Mouse (Mus musculus) kidney, embryonic 15.5 days (tissue): ENCODE data around the gene Nkiras1. TPM values are rescaled to one million over a fixed set of nuclear protein-coding genes. Genes with fewer than 3 reads are reported as not detected.

Experiments used
- ATAC-seq: fragments of 200-750 bp; cut with Nextera tagmentation; replicated peaks from 2 replicates; pipeline ENCODE4 v1.8.0; 2017; ENCODE audit warnings: moderate TSS enrichment; ENCODE audit not compliant: low FRiP score
- H3K27ac ChIP-seq: fragments of 300-500 bp; sonication (generic); 2 replicates; pipeline ENCODE4 v1.5.1; 2015; ENCODE audit warnings: mild to moderate bottlenecking, inconsistent platforms
- H3K27me3 ChIP-seq: fragments of 300-500 bp; sonication (generic); 2 replicates; pipeline ENCODE4 v1.6.1; 2015; ENCODE audit warnings: inconsistent platforms
- H3K36me3 ChIP-seq: fragments of 300-500 bp; sonication (generic); 2 replicates; pipeline ENCODE4 v1.6.1; 2015; ENCODE audit warnings: inconsistent platforms
- H3K4me1 ChIP-seq: fragments of 300-500 bp; sonication (generic); 2 replicates; pipeline ENCODE4 v1.6.1; 2015; ENCODE audit warnings: inconsistent platforms
- H3K4me2 ChIP-seq: fragments of 300-500 bp; sonication (generic); 2 replicates; pipeline ENCODE4 v1.6.1; 2015; ENCODE audit warnings: moderate library complexity, mild to moderate bottlenecking, inconsistent platforms
- H3K4me3 ChIP-seq: fragments of 300-500 bp; sonication (generic); replicated peaks from 2 replicates; pipeline ENCODE4 v1.5.1; 2015; ENCODE audit warnings: mild to moderate bottlenecking, inconsistent platforms
- H3K9ac ChIP-seq: fragments of 300-500 bp; sonication (generic); 2 replicates; pipeline ENCODE4 v1.6.1; 2015; ENCODE audit warnings: mild to moderate bottlenecking, inconsistent platforms
- H3K9me3 ChIP-seq: fragments of 300-500 bp; sonication (generic); replicated peaks from 2 replicates; pipeline ENCODE4 v1.6.1; 2016; ENCODE audit warnings: inconsistent platforms
- WGBS: fragments of 180-500 bp; shearing (Covaris S2); methylation state at CpG from one replicate; pipeline ENCODE4 v1.1.7; 2015; ENCODE audit warnings: mixed read lengths; 5-methylcytosine and 5-hydroxymethylcytosine counted together
- polyA plus RNA-seq: library from polyadenylated mRNA; unstranded; fragments of >200 nt; fragmentation: Nextera tagmentation; extraction: Ambion mirVana; gene quantifications from 2 replicates; pipeline ENCODE4 v1.2.1, GENCODE M21; 2015

The Nkiras1 gene
- polyA plus RNA-seq, 1 experiment from 2014 or later: 17.6 TPM

GRCm38 (mm10) chr14:18286441-18286840, 15.5 kb downstream of the Nkiras1 start:
- 92% methylated on average over 2 of the region's 2 CpGs for WGBS
- no peak overlapping the region for H3K9ac ChIP-seq
- H3K4me3 ChIP-seq: no peak overlapping the region
- no peaks in the 10 kb centered on the region for H3K4me1 ChIP-seq
- H3K4me2 ChIP-seq: no peak overlapping the region
- no peak overlapping the region for H3K27ac ChIP-seq
- no peaks in the 10 kb centered on the region for H3K9me3 ChIP-seq
- peaks cover 26% of the 10 kb centered on the region for H3K36me3 ChIP-seq
- no peaks in the 10 kb centered on the region for H3K27me3 ChIP-seq
- ATAC-seq: no peak

GRCm38 (mm10) chr14:18287391-18287790, 16.5 kb downstream of the Nkiras1 start:
- no peaks in the 10 kb centered on the region for H3K4me1 ChIP-seq
- H3K9me3 ChIP-seq: no peaks in the 10 kb centered on the region
- WGBS: 68% methylated on average over 2 of the region's 2 CpGs
- ATAC-seq: no peak
- H3K4me3 ChIP-seq: no peak overlapping the region
- no peaks in the 10 kb centered on the region for H3K27me3 ChIP-seq
- H3K4me2 ChIP-seq: no peak overlapping the region
- peaks cover 16% of the 10 kb centered on the region for H3K36me3 ChIP-seq
- H3K27ac ChIP-seq: no peak overlapping the region
- H3K9ac ChIP-seq: no peak overlapping the region

DNA sequence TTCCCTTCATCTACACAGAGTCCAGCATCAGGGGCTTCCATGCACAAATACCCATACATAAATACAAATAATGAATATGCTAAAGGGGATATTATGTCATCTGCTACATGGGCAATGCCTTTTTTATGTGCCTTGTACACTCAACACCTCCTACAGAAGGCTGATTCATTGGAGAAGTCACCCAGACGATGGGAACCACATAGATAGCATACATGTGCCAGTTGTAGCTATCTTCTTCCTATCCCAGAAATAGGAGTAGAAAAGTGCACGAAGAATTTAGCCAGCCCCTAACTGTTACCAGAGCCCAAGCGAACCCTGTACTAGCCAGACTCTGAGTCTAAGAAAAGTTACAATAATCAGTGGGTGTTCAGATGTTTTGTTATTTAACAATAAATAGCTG, 21.2 kb downstream of the Nkiras1 start:
- no peak for ATAC-seq
- 91% methylated on average over 3 of the region's 3 CpGs for WGBS
- H3K4me1 ChIP-seq: no peaks in the 10 kb centered on the region
- H3K4me3 ChIP-seq: no peak overlapping the region
- H3K27ac ChIP-seq: no peak overlapping the region
- no peaks in the 10 kb centered on the region for H3K9me3 ChIP-seq
- no peaks in the 10 kb centered on the region for H3K27me3 ChIP-seq
- H3K9ac ChIP-seq: no peak overlapping the region
- H3K4me2 ChIP-seq: no peak overlapping the region
- H3K36me3 ChIP-seq: no peaks in the 10 kb centered on the region

DNA sequence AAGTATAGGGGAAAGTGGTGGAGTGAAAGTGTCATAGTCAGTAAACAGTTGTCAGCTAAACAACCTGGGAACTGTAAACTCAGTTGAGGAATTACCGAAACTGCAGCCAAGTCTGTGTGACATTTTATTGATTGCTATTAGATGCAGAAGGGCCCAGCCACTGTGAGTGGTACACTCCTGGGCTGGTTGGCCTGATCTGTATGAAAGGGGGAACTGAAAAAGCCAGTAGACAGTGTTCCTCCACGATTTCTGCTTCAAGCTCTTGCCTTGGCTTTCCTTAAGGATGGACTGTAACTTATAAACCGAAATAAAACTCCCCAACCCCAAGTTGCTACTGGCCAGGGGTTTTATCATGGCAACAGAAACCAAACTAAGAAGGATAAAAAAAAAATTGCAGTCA, 21.6 kb downstream of the Nkiras1 start:
- WGBS: 81% methylated on average over 3 of the region's 3 CpGs
- Histone ChIP-seq H3K4me3 (no peak overlapping the region), H3K27ac (no peak overlapping the region), H3K36me3 (no peaks in the 10 kb centered on the region), H3K27me3 (no peaks in the 10 kb centered on the region), H3K4me1 (no peaks in the 10 kb centered on the region), H3K4me2 (no peak overlapping the region), H3K9me3 (no peaks in the 10 kb centered on the region), H3K9ac (no peak overlapping the region)
- no peak for ATAC-seq

DNA sequence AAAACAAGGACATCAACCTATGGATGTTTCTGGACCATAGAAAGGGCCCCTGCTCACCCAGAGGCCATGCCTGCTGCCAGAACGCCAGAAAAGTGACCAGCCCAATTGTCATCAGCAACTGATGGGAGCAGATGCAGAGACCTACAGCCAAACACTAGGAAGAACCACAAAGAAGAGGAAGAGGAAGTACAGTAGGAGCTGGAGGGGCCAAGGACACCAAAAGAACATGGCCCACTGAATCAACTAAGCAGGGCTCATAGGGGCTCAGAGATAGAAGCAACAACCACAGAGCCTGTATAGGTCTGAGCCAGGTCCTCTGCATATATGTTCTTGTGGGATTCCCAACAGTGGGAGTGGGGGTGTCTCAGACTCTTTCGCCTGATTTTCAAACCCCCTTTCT, 26.5 kb downstream of the Nkiras1 start:
- Histone ChIP-seq H3K4me1 (no peaks in the 10 kb centered on the region), H3K4me2 (no peak overlapping the region), H3K4me3 (no peak overlapping the region), H3K27ac (no peak overlapping the region), H3K9ac (no peak overlapping the region), H3K9me3 (no peaks in the 10 kb centered on the region), H3K36me3 (peaks cover 4% of the 10 kb centered on the region; the same call in 1 of the 2 replicates), H3K27me3 (no peaks in the 10 kb centered on the region)
- 87% methylated on average over 2 of the region's 2 CpGs for WGBS
- no peak for ATAC-seq

GRCm38 (mm10) chr14:18298874-18299273, 27.9 kb downstream of the Nkiras1 start:
- H3K9me3 ChIP-seq: no peaks in the 10 kb centered on the region
- no peaks in the 10 kb centered on the region for H3K27me3 ChIP-seq
- no peak overlapping the region for H3K4me3 ChIP-seq
- no peak overlapping the region for H3K9ac ChIP-seq
- H3K27ac ChIP-seq: no peak overlapping the region
- peaks cover under 1% of the 10 kb centered on the region; the same call in 1 of the 2 replicates for H3K4me1 ChIP-seq
- peaks cover 4% of the 10 kb centered on the region; the same call in 1 of the 2 replicates for H3K36me3 ChIP-seq
- ATAC-seq: no peak
- 89% methylated on average over 2 of the region's 2 CpGs for WGBS
- no peak overlapping the region for H3K4me2 ChIP-seq

GRCm38 (mm10) chr14:18300676-18301075, 29.7 kb downstream of the Nkiras1 start:
- no peak overlapping the region for H3K4me3 ChIP-seq
- H3K4me2 ChIP-seq: no peak overlapping the region
- peaks cover 5% of the 10 kb centered on the region; the same call in 1 of the 2 replicates for H3K4me1 ChIP-seq
- H3K27me3 ChIP-seq: no peaks in the 10 kb centered on the region
- no peak overlapping the region for H3K27ac ChIP-seq
- H3K9me3 ChIP-seq: no peaks in the 10 kb centered on the region
- no peak overlapping the region for H3K9ac ChIP-seq
- ATAC-seq: no peak
- peaks cover 7% of the 10 kb centered on the region for H3K36me3 ChIP-seq
- WGBS: 89% methylated on average over 2 of the region's 2 CpGs

GRCm38 (mm10) chr14:18301591-18301990, 30.7 kb downstream of the Nkiras1 start:
- Histone ChIP-seq H3K9me3 (no peaks in the 10 kb centered on the region), H3K4me1 (peaks cover 5% of the 10 kb centered on the region; the same call in 1 of the 2 replicates), H3K36me3 (peaks cover 12% of the 10 kb centered on the region), H3K27me3 (no peaks in the 10 kb centered on the region), H3K27ac (no peak overlapping the region), H3K4me2 (no peak overlapping the region), H3K9ac (no peak overlapping the region), H3K4me3 (no peak overlapping the region)
- ATAC-seq: no peak
- 86% methylated on average over 3 of the region's 3 CpGs for WGBS

DNA sequence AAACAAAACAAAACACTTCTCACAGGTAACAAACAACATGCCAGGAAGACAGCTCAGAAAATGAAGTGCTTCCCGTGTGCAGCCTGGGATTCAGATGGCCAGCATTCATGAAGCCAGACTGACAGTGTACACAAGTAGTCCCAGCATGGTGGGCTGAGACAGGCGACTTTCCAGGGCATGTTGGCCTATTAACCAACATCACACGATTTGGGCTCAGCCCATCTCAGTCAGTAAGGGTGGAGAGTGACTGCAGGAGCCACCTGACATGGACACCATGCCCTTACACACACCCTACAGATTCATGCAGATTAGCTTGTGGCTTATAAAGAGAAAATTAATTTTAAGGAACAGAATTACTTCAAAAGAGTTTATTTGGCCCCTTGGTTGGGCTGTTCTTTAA, 31.8 kb downstream of the Nkiras1 start:
- Histone ChIP-seq H3K4me2 (no peak overlapping the region), H3K36me3 (peaks cover 12% of the 10 kb centered on the region), H3K27ac (no peak overlapping the region), H3K9me3 (no peaks in the 10 kb centered on the region), H3K4me3 (no peak overlapping the region), H3K4me1 (peaks cover 5% of the 10 kb centered on the region; the same call in 1 of the 2 replicates), H3K9ac (no peak overlapping the region), H3K27me3 (no peaks in the 10 kb centered on the region)
- no peak for ATAC-seq
- WGBS: 85% methylated on average over 3 of the region's 3 CpGs

DNA sequence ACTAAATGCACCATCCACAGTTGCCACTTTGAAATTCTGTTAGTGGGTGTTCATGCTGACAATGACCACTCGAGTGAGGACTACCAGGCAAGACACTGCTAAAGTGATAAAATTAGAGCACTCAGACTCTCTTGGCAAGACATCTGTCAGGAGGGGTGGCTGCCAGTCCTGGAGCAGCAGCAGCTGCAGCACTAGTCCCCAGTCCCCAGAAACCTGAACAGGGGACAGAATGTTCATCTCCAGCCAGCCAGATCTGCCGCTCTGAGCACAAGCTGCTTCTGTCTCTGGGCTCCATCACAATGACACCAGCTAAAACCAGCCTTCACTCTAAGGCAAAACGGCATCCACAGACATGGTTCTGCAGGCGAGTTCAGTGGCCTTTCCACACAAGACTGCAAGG, 32.3 kb downstream of the Nkiras1 start:
- H3K27me3 ChIP-seq: no peaks in the 10 kb centered on the region
- ATAC-seq: no peak
- 0 out of 2 replicates have a peak overlapping the region, but pooled peaks have one; percentile 10 for H3K9ac ChIP-seq
- H3K4me1 ChIP-seq: peaks cover 5% of the 10 kb centered on the region; the same call in 1 of the 2 replicates
- H3K36me3 ChIP-seq: peaks cover 12% of the 10 kb centered on the region
- no peaks in the 10 kb centered on the region for H3K9me3 ChIP-seq
- no peak overlapping the region for H3K27ac ChIP-seq
- no peak overlapping the region for H3K4me3 ChIP-seq
- H3K4me2 ChIP-seq: no peak overlapping the region
- 76% methylated on average over 4 of the region's 4 CpGs for WGBS

GRCm38 (mm10) chr14:18304165-18304564, 33.2 kb downstream of the Nkiras1 start:
- H3K9me3 ChIP-seq: no peaks in the 10 kb centered on the region
- no peak overlapping the region for H3K9ac ChIP-seq
- no peak overlapping the region for H3K4me3 ChIP-seq
- H3K27me3 ChIP-seq: no peaks in the 10 kb centered on the region
- peaks cover 5% of the 10 kb centered on the region; the same call in 1 of the 2 replicates for H3K4me1 ChIP-seq
- no peak overlapping the region for H3K4me2 ChIP-seq
- H3K27ac ChIP-seq: 0 out of 2 replicates have a peak overlapping the region, but pooled peaks have one; percentile 32
- WGBS: 71% methylated on average over 5 of the region's 5 CpGs
- peaks cover 12% of the 10 kb centered on the region for H3K36me3 ChIP-seq
- ATAC-seq: peak; percentile 77

DNA sequence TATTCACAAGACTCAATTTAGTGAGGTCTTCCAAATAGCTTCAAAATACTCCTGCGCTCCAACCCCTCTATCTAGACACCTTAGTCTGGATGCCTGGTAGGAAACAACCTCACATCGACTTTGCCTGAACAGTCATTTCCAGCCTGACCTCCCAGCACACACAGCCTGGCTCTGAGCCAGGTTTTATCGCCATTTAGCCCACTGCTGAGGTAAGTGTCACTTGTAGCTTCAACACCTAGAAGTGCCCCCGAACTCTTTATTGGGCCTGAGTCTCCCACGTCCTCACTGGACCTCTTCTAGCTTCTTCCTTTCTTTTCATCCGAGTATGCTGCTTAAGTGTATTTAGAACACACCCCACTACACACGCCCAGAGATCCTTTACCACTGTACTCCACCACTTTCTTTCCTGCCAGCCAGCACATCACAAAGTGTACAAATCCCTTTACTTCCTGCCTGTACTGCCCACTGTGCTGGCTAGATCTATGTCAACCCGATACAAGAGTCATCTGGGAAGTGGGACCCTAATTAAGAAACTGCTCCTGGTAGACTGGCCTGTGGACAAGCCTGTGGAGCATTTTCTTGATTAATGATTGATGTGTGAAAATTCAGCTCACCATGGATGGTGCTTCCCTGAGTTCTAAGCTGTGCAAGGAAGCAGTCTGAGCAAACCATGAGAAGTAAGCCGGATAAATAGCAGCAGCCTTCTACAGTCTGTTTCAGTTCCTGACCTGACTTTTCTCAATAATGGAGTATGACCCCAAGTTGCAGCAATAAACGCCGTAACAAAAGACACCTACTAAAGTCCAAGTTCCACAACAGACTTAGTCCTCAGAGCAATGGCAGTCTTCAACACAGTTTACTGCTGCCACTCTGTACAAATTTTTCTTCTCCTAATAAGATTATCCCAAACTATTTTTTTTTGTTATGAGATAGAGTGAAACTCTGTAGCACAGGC, 46.8 kb downstream of the Nkiras1 start:
- H3K9me3 ChIP-seq: no peaks in the 10 kb centered on the region
- H3K4me1 ChIP-seq: peaks cover 8% of the 10 kb centered on the region
- no peaks in the 10 kb centered on the region for H3K27me3 ChIP-seq
- H3K4me2 ChIP-seq: no peak overlapping the region
- ATAC-seq: no peak
- no peak overlapping the region for H3K9ac ChIP-seq
- no peak overlapping the region for H3K27ac ChIP-seq
- no peak overlapping the region for H3K4me3 ChIP-seq
- peaks cover 7% of the 10 kb centered on the region; the same call in 1 of the 2 replicates for H3K36me3 ChIP-seq
- WGBS: 63% methylated on average over 11 of the region's 11 CpGs
